Mouse (Mus musculus): ENCODE results near the gene Kcnip1.

- TF ChIP-seq CTCF (IDR thresholded peaks at IDR 0.05; ENCODE audit: low read depth) = no peak
- no peak for TF ChIP-seq EP300 (IDR thresholded peaks at IDR 0.05; ENCODE audit: low read depth)
These were observed 248.5 kb downstream of the Kcnip1 start for GRCm38 (mm10) chr11:33744429-33744828.

Data from liver, embryonic 14.5 days (tissue).